Mouse (Mus musculus): Measurements from ENCODE around the gene Cmklr1.

The Cmklr1 gene

DNA sequence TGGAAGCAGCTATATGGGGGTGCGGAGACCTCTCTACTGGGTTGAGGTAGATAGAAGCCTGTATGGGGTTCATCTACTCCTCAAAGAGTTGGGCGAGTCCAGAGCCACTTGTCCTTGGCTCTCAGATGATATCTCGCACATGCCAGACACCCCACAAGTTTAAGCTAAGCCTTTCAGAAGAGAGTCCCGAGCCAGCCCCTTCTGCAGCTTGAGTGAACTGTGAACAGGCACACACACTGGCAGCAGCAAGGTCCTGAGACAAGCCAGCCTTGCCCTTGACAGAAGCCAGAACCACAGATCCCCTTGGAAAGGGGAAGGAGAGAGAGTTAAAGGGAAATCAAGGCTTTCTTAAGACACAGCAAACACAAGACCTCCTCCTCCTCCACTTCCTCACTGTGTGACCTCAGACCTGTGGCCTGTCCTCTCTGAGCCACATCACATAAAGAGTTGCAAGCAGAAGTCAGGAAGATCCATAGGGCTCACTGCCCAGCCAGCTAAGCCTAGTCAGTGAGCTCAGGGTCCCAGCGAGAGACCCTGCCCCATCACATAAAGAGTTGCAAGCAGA, 1.5 kb downstream of the Cmklr1 start:
- DNase-seq, result no peak

DNA sequence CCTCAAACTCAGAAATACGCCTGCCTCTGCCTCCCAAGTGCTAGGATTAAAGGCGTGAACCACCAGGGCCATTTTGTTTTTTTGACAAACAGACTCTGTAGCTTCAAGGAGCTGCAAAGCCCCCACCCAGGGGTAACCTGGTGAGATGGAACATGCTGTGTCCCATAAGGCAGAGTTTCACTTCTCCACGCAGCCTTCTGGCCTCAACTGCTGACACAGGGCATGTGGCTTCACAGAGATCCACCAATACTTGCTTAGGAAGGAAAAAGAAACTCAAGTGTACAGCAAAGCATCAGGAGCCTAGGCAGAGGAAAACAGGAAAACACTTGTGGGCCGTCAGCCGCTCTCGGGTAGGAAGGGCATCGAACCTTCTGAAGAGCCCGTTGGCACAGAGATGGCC, 3.1 kb downstream of the Cmklr1 start:
- no peak for DNase-seq

DNA sequence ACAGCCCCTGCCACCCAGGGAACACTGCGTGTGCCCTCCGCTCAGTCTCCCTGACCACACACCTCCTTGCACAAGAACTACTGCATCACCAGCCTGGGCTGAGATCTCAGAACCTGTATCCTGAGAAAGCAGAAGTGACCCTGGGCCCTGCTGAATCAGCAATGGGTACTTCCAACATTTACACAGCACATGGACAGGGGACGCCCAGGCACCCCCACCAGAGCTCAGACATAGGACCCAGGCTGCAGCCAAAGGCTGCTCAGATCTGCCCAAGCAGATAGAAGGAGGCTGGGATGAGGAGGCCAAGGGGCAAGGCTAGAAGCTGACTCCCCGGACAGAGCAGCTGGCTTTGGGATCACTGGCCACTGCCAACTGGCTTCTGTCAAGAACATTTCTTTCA, 5.7 kb downstream of the Cmklr1 start:
- DNase-seq, result no peak

DNA sequence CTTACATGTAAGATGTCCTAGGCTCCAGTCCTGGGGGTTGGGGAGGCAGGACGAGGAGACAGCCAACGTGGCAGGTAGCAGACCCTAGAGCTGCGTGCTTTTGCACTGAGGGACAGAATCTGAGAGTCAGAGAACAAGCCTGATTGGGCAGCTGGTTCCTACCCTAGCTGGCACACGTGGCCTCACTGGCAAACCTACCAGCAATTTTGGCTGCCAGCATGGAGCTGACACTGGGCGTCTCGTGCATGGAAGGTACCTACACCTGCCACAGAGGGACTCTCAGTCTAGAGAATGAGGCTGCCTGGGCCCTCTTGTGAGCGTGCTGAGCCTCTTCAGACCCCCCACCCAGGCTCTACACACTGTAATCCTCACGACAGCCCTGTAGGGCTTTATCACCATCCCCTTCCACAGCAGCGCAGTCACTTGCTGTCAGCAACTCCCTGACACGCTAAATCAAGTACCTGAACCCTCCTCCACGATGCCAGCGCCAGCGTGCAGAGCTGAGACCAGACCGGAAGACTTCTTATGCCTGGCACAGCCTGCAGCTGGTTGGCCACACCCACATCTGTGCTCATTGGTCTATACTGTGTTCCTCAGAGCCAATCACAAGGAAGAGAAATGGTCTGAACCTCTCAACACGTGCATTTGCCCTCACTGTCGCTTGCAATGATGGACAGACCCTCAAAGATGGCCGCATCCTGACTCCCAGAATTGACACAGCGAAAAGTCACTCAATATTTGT, 6.9 kb downstream of the Cmklr1 start:
- DNase-seq, result peak; percentile 27

DNA sequence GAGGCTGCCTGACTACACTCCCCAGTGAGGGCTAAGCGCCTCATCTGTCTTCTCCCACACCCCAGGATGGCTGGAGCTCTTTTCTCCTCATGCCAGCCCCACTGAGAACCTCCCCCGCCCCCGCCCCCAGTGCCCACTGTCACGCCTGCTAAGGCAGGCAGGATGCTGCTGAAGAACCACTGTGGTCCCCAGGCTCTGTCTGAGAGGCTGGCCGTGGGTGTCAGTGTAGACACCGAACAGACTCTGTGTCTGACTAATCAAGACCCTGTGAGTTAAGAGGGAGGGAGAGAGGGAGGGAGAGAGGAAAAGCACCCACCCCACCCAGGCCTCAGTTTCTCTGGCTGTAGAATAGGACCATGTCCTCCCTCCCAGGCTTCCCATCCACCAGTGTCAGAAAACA, 9.2 kb downstream of the Cmklr1 start:
- DNase-seq, result no peak

DNA sequence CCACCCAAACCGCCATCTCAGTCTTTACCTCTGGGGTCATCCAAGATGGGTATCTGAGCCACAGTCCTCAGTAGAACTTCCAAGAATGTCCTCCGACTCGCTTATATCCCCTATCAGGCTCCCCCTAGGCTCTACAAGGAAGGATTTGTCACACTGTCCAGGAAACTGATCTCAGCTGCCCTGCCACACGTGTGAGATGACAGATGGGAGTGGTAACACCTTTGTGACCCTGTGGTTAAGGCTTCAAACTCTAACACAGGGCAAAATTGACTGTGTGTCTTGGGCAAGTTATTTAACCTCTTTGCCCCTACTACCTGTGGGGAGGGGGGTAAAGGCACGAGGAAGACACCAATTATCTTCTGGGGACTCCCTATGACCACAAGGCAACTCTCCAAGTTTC, 11.1 kb downstream of the Cmklr1 start:
- no peak for DNase-seq

DNA sequence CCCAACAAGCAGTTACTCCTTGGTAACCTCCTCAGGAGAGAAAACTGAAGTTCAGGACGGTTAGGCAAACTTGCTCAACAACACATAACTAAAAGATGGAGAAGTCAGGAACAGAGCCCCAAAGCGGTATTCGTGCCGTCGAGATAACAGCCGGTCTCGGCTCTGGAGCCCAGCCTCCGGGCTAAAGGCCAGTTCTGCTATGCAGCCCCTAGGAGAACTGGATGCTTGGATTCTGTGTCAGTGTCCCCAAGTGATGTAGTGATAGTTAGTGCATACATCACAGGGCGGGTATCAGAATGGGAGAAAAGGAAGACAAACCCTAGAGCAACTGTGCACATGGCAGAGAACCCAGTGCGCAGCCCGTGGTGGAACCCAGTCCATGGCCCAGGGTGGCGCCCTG, 12.2 kb downstream of the Cmklr1 start:
- DNase-seq, result no peak

DNA sequence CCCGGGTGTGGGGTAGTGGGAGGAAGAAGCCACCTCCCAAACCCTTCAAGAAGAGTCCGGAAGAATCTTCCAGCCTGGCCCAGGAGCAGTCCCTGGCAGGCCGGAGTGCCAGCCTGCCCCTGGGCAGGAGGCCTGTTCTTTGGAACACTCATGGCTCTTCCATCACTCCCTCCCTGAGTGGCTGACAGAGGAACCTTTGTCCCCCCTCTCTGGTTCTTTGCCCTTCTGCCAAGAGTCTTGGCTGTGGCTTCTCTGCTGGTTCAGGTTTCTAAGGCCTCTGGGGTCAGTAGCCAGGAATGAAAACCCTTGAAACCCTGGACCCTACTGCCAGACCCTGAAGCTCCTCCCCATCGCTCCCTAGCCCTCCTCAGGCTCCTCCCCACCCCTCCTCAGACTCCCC, 12.6 kb downstream of the Cmklr1 start:
- DNase-seq, result no peak

DNA sequence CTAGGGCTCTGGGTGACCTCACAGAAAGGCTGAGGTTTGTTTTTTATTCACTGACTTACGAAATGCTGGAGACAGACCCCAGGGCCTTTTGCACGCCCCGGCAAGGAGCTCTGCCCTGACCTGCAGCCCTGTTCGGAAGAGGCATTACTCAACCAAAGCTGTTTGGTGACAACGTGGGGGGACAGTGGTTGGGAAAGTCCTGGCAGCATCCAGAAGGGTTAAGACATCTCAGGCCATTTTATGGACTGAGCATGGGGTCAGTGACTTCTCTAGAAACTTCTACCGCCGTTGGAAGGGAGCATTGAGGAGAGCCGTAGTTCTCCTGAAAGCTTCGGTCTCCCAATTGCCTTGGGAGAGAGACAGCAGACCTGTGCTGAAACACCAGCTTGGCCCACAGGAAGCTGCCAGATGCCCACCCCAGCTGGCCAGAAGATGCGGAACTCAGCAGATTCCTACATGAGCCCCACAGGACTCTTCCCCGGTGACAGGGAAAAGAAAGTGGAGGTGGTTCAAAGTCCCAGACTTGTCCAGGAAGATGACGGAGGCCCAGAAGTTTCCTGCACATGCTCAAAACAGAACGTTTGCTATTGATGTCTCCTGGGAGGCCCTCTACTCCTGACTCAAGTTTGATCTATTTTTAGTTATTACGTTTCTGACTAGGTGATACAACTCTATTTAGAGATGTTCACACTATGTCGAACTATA, 14.2 kb downstream of the Cmklr1 start:
- DNase-seq, result no peak

DNA sequence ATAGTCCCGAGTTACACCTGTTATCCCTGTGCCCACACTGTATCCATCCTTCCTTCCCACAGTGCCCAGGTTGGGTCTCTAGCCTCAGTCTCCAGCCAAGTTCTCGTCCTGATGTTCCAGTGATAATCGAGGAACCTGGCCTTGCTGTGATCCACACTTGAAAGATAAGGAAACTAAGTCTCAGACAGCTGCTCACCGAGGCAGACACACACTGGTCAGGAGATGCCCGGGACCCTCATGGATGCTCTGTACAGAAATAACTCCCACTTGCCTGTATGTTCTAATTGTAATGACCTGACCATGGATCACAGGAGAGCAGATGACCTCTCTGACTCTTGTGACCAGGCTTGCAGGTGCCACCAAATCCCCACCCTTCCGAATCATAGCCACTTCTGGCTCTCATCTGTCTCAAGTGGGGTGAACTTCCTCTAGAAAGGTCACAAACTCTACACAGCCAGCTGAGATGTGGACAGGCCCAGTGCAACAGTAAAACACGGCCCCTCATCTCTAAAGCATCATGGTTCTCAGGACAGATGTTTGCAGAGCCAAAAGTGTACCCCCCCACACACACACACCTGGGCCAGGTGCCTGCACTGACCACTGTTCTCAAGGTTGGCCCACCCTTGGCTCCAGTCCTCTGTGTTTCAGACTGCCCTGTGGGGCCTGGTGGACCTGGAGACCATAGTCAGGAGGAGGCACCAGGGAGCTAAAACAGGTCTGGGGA, 15.2 kb downstream of the Cmklr1 start:
- DNase-seq, result no peak

DNA sequence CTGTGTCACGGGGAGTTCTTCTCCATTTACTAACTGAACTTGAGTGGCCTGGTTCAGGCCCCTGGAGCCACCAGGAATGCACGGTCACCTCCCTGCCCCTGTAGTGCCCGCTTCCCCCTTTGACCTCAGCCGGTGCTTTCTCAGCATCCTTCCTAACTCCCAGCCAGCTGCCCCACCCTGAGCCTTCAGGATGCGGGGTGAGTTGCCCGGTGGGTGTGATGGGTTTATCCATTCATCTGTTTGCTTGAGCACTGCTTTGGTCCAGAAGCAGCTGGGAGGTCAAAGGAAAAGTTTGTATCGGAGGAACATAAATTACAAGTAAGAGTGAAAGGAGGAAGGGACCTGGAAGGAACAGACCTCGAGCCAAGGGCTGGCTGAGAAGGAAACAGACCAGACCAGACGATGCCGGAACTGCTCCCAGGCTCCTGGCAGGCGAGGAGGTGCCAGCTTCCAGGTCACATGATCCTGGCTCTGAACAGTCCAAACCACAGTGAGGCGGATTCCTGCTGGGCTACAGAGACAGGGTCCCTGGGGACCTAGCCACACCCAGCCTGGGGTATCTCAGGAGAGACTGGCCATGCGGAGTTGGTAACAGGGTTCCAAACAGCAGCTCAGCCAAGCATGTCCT, 16.1 kb downstream of the Cmklr1 start:
- DNase-seq, result no peak

DNA sequence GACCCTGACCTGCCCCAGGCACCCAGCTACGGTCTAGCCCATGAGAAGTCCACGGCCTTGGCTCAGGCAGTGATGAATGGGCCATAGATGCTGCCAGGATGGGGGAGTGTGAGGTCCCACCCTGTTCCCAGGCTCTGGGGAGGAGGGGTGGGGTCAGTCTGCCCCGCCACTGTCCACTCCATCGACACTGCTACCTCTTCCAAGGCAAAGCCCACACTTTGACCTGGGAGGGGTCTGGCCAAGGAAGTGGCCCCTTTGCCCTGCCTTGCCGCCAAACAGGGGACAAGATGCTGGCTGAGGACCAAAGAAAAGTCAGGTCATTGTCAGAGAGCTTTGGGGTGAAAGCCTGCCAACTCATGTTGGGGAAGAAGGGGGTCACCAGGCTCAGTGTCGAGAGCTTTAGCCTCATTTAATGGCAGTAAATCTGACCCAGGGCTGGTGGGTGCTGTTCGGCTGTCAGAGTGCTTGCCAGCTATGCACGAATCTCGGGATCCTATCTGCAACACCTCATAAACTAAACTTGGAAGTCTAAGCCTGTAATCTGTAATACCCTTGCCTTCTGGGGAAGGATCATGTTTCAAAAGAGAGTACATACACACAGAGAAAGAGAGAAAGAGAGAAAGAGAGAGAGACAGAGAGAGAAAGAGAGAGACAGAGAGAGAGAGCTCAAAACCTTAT, 17.1 kb downstream of the Cmklr1 start:
- DNase-seq, result no peak

DNA sequence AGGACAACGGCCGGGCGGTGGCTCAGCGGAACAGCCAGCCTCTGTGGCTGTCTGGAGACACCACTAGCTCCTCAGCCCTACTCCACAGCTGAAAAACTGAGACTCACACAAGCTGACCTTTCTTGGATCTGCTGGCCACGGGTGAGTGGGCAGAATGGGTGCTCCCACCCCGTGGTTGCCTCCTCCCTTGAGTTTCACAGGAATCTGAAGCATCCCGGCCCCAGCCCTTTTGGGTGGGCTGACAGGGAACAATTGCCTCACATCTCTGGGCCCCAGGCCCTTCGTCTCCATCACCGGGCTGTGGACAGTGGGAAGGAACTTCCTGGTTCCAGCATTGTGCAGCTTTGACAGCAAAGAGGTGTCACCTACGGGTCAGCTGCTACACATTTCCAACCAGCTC, 20.1 kb downstream of the Cmklr1 start:
- DNase-seq, result no peak

DNA sequence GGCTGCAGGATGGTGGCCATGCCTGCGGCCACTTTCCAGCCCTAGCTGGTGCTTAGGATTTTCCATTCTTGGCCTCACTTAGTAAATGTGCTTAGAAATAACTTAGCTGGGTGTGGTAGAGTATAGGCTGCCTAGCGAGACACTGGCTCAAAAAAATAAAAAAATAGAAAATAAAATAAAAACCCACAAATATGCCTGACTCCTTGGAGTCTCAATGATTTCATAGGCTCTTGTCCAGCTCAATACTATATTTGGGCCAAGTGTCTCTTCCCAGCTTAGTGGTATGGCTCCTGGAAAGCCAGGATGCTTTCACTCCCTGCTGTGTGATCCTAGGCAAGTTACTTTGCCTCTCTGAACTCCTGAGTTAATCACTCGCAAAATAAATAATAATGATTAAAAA, 21.0 kb downstream of the Cmklr1 start:
- DNase-seq, result no peak

DNA sequence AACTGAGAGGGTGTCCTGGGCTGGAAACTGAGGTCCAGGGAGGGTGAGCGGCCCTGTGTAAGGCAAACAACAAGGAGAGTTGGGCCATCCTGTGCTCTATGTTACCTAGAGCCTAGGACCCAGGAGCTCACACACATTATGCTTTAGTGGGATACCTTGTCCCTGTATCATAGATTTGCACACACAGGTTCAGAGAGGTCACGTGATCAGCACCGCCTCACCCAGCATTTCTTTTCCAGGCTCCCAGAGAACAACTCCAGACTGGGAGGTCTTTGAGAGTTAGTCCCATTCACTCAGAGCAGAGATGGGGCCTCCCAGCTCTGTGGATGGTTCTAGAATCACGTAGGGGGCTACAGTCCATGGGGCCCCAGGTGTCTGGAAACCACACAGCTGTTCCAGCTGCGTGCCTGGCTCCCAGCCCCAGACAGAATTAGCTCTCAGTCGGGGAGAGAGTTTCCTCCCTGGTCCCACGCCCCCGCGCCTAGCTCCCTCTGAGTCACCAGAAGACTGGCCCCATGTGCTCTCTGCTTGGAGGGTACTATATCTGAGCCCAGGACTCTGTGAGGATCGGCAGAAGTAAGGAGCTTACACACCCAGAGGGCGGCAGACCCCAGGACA, 22.3 kb downstream of the Cmklr1 start:
- DNase-seq, result no peak

DNA sequence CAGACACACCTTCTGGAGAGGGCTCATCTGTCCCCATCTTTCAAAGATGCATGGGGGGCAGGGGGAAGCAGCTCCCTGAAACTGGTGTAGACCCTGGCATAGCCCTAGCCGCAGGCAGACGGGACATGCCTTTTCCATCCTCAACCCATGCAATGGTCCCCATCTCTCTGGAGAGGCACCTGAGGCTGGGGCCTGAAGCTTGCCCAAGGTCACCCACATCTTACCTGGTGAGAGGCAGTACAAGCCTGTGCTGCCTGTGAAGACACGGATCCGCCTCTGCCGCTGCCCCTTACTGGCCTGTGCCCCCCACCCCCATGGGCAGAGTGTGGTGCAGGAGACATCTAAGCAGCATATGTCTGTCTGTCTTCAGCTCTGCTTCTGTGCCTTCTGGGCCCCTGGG, 23.2 kb downstream of the Cmklr1 start:
- no peak for DNase-seq

DNA sequence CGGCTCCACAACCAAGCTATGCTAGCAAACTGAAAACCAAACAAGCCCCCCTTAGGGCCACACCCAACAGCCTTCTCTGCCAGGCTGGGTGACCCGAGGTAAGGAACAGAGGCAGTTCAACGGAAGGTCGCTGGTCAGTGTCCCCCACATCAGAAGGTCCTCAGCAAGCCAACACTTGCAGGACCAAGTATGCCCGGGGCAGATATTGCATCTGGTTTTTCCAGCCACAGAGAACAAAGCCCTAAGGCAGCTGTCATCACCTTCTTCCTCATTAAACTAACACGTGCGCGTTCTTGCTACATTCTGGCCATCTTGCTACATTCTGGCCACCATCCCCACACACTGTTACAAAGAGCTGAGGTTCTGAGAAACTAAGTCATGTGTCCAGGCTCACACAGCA, 23.9 kb downstream of the Cmklr1 start:
- DNase-seq, result no peak

DNA sequence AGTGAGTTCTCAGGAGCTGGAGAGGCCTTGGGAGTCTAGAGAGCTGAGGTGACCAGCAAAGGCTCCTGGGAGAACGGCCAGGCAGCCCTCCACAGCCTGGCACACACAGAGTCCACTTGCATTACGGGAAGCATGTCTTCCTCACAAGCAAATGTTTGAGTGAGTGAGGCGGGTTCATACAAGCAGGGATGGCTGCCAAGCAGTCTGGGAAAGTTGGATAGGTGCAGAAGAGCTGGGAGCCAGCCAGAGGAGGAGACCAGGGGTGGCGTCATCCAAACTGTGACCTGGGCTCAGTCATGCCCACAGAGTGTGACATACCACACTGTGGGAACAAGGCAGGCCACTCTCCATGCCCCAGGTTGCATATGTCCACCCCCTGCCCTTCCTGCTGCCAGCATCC, 25.2 kb downstream of the Cmklr1 start:
- DNase-seq, result no peak

DNA sequence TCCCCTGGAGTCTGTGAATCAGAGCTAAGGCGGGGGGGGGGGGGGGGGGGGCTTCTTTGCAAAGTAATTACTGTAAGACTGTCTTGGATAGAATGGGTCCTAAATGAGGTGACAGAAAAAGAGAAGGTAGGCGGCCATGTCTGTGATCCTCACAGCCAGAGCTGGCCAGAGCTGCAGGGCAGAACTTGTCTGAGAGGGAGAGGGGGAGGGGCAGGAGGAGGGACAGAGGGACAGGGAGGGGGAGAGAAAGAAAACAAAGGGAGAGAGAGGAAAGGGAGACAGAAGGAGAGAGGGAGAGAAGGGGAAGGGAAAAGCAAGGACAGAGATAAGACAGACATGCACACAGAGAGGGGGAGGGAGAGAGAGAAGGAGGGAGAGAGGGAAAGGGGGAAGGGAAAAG, 27.2 kb downstream of the Cmklr1 start:
- DNase-seq, result no peak

DNA sequence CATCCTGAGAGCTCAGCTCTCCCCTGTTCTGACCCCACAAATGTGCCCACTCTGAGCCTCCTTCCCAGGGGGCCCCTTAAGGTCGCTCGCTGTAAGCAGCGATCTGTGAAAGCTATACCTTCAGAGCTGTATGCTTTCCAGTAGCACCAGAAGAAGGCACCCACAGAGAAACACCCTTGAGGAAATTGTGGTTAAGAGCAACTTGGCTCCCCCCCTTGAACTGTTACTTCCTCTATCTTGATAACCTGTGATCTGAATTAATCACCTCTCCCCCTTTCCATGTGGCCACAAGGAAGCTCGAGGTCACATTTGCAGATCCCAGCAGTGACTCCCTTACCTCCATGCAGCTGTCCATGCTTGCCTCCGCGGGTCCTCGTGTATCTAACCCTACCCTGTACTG, 29.2 kb downstream of the Cmklr1 start:
- DNase-seq, result no peak

DNA sequence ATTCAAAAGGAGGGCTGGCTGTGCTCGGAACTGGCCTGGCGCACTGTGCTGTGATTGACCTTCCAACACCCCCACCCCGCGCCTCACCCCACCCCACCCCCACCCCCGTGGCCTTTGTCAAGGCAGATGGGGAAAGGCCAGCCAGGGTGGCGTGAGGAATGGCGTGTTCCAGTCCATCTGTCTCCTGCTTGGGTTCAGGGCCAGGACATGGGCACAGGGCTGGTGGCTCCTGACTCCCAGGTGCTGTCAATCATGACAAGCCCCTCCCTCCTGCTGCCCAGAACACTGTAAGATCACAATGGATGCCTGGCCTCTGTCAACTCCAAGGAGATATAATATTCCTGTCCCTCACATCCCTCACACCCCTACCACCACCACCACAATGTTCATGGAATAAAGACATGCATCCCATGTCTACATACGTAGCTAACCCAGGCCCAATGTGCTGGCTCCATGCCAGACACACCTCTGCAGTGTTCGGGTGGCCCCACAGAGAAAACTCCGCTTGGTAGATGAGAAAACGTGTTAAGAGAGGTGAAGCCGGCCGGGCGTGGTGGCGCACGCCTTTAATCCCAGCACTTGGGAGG, 30.0 kb downstream of the Cmklr1 start:
- no peak for DNase-seq

DNA sequence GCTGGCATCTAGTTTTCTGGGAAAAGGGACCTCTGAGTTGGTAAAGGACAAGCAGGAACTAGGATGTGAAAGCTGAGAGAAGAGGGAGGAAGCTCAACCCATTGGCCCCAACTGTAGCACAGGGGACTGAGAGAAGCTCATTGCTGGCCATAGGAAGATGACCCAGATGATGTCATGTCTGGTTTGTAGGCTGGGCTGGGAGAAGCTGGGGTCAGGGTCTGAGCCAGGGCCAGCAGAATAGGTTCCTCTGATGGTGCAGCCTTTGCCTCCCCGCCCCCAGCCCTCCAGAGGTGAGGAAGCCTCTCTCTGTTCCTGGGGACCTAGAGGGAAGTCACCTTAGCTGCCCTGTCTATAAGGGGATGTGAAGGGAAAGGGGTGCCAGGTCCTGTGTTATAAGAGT, 31.1 kb downstream of the Cmklr1 start:
- no peak for DNase-seq
